Mouse (Mus musculus) ZHBTc4 (cell line): ENCODE measurements around the gene Flii.

Source experiments
- DNase-seq: peaks from one replicate; pipeline ENCODE4 v3.0.0-alpha.2; 2011; ENCODE audit warnings: low read depth, low spot score

Gene Flii

GRCm38 (mm10) chr11:60715833-60716232 lies 11.2 kb downstream of the Flii start:
- no peak for DNase-seq

- no peak for DNase-seq
These were observed 14.3 kb downstream of the Flii start for GRCm38 (mm10) chr11:60712639-60713255.

DNA sequence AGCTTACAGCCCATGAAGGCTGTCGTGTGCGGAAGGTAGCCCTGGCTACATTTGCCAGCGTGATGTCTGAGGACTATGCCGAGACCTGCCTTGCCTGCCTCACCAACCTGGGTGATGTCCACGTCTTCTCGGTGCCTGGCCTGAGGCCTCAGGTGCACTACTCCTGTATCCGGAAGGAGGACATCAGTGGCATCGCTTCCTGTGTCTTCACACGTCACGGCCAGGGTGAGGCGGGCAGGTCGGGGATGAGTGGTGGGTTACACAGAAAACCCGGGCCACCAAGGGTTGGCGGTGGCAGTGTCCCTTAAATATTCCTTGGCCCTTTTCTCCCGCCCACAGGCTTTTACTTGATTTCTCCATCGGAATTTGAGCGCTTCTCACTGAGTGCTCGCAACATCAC lies 15.0 kb downstream of the Flii start:
- no peak for DNase-seq

DNA sequence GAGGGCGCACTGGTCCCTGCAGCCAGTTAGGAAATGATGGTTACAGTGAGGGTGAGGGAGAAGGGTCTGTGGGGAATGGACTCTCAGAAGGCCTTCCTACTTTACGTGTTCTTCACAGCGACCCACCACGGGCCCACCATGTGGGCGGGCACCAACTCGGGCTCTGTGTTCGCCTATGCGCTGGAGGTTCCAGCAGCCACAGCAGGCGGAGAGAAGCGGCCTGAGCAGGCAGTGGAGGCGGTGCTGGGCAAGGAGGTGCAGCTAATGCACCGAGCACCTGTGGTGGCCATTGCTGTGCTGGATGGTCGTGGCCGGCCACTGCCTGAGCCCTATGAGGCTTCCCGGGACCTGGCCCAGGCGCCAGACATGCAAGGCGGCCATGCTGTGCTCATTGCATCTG lies 15.8 kb downstream of the Flii start:
- DNase-seq, result no peak

DNA sequence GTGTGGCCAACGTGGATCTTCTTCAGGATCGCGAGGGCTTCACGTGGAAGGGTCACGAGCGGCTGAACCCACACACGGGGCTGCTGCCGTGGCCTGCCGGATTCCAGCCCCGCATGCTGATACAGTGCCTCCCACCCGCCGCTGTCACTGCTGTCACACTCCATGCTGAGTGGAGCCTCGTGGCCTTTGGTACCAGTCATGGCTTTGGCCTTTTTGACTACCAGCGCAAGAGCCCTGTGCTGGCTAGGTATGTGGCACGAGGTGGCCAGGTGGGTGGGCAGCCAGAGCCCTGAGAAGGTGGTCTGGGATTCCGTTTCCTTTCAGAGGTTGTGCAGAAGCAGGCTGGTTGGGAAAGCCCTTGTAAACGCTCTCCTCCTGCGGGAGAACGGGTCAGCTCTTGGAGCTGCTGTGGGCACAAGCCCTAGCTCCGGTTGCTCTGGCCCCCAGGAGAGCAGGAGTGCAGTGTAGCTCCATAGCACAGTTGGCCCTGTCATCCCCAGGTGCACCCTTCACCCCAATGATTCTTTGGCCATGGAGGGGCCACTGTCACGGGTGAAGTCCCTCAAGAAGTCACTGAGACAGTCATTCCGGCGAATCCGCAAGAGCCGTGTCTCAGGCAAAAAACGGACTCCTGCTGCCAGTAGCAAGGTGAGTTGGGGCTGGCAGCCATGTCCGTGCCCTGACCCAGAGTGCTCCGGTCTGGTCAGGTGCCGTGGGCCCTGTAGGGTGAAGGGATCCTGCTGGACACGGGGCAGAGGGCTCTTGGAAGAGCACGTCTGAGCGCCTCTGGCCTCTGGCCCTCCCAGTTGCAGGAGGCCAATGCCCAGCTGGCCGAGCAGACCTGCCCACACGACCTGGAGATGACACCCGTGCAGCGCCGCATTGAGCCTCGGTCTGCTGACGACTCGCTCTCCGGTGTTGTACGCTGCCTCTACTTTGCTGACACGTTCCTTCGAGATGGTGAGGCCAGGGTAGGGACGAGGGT lies 17.3 kb downstream of the Flii start:
- DNase-seq, result no peak

DNA sequence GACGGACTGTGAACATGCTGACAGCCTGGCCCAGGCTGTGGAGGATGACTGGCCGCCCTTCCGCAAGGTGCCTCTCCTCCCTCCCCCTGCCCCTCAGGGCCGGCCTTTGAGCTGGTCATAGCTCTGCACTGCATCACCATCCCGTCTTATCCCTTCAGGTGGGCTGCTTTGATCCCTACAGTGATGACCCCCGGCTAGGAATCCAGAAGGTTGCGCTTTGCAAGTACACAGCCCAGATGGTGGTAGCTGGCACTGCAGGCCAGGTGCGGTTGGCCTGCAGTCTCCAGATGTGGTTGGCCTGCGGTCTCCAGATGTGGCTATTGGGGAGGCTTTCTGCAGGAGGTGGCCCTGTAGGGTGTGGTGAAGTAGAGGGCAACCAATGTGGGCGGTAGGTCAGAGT lies 18.4 kb downstream of the Flii start:
- DNase-seq, result no peak

DNA sequence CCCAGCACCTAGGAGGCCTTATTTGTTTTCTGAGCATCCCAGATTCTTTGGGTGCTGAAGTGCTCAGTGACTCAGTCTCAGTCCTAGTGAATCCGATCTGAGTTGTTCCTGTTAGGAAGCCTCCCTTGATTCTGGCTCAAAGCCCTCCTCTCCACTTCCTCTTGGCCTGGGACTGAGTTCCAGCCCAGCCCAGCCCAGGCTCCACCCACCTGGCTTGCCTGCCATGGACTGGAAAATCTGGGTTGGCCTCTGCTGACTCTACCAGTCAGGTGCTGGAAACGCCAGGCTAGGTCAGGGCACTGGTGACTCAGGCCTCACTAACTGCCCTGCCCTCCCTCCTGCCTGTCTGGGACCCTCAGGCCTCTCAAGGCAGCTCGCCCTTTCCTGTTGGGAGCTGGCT lies 19.4 kb downstream of the Flii start:
- peak; percentile 44 for DNase-seq

DNA sequence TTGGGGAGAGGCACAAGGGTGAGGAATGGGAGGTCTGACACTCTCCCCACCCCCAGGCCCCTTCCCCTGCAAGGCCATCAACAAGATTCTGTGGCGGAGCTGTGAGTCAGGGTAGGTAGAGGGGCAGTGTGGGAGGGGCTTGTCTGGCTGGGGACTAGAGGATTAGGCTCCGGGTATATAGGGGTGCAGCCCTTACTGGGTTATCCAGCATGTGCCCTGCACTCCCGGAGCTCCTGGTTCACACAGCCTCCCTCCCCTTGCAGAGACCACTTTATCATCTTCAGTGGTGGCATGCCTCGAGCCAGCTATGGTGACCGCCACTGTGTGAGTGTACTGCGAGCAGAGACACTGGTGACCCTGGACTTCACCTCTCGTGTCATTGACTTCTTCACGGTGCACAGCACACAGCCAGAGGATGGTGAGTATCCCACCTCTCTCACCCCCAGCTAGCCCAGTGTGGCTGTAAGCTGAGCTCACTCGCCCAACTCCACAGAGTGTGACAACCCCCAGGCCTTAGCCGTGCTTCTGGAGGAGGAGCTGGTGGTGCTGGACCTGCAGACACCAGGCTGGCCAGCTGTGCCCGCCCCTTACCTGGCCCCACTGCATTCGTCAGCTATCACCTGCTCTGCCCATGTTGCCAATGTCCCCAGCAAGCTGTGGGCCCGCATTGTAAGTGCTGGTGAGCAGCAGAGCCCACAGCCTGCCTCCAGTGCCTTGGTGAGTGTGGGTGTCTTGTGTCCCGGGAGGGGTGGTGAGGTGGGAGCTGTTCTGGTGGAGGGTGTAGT lies 20.2 kb downstream of the Flii start:
- DNase-seq, result no peak

- no peak for DNase-seq
These were observed 21.0 kb downstream of the Flii start for GRCm38 (mm10) chr11:60706076-60706475.

DNA sequence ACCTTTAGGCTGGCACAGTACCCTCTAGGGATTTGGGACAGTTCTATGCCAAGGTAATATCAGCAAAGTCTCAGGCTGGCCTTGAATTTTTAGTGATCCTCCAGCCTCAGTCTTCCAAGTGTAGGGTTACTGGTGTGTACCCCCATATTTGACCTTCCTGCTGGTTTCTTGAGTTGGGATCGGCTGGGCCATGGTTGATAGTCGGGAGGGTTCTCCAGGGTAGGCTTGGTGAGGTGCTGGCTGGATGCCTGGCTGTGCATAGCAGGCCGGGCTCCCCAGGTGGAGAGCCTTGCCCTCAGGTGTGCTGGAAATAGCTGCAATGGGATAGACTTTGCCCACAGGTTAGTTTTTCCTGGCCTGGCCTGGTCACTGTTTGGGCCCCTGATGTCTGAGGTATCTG lies 21.8 kb downstream of the Flii start:
- DNase-seq, result no peak

DNA sequence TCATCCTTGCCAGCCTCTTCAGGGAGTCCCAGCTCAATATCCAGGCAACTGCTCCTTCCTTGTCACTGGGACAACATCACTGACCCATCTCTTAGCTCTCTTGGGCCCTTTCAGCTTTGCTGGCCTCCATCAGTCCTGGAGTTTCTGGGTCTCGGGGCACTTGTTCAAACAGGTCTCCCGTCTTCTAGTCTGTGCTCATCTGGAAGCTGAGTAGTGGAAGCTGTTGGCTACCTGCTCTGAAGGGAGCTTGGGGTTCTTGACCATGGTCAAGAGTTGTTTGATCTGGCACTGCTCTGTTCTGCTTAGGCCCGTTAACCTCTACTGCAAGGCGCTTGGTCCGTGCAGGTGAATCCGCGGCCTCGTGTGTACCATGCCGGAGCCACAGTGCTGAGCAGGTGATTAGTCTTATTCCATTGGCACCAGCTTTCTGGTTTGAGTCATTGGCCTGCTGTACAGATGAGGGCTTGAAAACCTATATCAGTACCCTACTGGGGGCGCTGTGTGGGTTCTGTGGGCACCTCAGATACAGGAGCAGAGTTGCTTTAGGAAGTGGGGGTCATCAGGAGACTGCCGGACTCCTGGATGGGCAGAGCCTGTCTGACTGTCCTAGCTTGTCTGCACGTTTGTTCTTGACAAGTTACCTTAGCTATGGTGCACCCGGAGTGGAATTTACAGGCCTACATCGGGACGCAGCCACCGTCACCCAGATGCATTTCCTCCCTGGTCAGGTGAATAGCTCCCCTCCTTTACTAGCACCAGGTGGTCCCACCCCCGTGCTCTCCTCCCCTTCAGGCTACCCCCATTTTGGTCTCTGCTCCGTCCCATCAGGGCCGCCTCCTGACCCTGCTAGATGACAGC lies 22.8 kb downstream of the Flii start:
- no peak for DNase-seq

DNA sequence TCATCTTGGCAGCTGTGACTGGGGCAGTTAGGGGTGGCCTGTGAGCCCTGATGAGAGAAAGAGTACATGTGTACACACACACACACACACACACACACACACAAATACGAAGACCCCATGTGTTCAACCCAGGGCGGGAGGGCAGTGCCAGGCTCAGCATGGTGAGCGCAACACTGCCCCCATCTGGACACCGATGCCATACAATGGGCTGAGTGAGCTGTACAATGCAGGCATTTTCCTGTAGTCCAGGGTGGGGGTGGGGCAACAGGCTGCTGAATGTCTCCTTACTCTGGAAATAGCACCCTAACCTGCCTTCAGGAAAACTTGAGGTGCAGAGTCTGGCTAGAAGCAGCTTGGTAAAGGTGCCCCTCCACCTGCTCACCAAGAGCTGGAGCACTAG lies 23.9 kb downstream of the Flii start:
- DNase-seq, result peak; percentile 76

DNA sequence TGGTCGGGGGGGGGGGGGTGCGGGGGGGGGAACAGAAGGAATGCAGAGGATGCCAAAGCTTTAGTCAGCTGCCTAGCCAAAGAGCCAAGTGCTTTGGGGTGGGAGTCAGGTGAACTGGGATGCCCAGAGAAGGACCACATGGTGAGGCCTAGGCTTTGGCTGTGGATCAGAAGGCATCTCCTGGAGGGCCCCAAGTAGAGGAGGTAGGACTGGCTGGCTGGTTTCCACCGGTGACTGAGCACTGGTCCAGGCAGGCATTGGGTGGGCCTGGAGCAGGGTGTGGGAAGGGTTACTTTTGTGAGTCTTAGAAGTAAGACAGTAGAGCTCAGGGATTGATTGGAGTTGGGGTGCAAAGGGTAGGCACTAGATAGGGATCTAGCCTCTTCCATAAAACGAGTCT lies 25.5 kb downstream of the Flii start:
- DNase-seq, result no peak

GRCm38 (mm10) chr11:60700320-60701185 lies 26.5 kb downstream of the Flii start:
- no peak for DNase-seq

DNA sequence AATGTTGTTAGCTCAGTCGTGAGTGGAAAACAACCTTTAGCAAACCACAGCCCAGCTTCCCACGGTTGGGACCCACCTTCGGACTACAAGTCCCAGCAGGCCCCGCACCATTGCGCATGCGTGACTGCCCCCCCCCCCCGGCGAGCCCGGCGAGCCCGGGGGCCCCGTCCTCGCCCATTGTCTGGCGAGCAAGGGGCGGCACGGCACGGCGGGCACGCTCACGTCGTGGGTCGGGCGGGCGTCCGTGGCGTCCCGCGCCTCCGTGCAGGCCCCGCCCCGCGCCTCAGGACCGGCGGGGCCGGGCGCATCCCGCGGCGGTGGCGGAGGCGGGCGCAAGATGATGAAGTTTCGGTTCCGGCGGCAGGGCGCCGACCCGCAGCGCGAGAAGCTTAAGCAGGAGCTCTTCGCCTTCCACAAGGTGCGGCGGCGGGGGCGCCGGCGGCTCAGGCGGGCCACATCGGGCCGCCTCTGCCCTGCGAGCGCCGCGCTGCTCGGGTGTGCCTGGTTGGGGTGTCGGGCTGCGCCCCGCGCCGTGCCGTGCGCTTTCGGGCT lies 27.5 kb downstream of the Flii start, which contains the start of gene Llgl1:
TSS of gene Llgl1 (plus strand) at position 200 of the 552 bp plus-strand sequence.
- peak; percentile 96 for DNase-seq

DNA sequence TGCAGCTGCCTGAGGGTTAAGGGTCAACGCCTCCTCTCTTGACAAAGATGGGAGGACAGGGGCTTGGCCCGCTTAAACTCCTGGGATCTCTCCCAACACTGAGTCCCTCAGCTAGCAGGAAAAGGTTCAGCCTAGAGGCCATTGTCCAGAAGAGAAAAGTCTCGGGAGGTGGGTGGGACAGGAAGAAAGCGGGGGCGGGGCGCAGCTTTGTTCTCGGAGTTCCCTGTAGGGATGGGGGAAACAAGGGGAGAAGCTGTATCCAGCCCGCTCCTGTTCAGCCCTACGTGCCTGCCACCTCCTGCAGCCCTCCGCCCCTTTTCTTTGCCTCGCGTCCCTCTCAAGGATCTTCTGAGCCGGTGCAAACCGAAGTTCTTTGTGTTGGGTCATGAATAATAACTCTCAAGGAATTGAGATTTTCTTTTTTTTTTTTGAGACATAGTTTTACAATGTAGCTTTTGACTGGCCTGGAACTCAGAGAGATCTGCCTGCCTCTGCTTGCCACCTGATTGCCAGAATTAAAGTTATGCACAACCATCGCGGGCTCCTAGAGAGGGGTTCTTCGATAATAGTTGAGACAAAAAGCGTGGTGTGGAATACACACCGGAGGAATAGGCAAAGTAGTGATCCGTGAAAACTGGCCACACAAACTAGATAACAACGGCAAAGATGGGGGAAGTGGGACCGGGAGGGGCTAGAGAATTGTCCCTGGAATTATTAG lies 28.1 kb downstream of the Flii start:
- peak; percentile 96 for DNase-seq

DNA sequence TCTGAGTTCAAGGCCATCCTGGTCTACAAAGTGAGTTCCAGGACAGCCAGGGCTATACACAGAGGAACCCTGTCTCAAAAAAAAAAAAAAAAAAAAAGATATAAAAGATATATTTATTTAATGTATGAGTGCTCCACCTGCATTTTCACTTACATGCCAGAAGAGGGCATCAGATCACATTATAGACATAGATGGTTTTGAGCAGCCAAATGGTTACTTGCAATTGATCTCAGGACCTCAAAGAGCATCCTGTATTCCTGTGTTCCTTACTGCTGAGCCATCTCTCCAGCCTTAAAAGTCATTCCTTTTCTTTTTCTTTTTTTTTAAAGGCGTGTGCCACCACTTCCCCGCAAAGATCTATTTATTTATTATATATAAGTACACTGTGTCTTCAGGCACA lies 29.5 kb downstream of the Flii start:
- peak; percentile 50 for DNase-seq

- no peak for DNase-seq
These were observed 30.9 kb downstream of the Flii start for GRCm38 (mm10) chr11:60696165-60696564.
